Mouse (Mus musculus): ENCODE results near the gene Pdzrn3. TPM values are rescaled to one million over a fixed set of nuclear protein-coding genes. Genes with fewer than 3 reads are reported as not detected.

Pdzrn3 gene
- polyA plus RNA-seq, 1 experiment from 2014 or later = 10.8 TPM

DNA sequence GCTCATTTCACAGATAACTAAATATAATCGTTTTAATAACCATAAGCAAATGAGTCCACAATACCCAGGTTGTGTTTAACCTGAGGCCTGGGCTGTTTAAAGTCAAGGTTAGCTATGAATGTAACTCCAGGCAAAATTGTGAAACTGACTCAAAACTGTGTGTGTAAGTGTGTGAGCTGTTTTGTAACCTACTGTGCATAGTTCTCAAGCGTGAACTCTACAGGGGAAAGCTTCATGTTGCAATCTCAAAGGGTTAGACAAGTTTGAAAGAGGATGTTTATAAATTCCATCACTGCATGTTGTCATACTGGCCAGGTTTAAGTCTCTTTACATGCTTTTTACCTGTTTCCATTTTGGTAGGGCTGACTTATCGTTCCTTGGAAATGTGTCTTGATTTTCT lies 158.7 kb downstream of the Pdzrn3 start:
- no peak overlapping the region for H3K27ac ChIP-seq
- 87% methylated on average over 3 of the region's 3 CpGs for WGBS
- peaks cover 15% of the 10 kb centered on the region for H3K4me1 ChIP-seq (replicated peaks)

DNA sequence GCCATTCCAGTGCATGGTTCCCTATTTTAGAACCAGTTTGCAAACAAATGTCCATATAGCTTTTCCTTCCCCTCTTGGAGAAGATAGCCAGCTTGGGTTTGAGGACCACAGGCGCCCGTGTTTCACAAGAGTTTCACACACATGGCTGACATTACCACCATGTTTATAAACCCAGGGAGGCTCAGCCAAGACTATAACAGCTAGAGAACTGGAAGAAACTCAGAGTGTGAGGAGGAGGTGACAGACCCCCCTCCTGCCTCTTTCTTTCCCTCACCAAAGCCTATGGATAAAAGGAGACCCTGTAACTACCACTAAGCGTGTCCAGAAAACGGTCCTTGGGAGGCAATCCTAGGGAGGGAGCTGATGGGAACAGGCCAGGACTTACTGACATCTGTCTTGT lies 159.5 kb downstream of the Pdzrn3 start:
- no peak overlapping the region for H3K4me2 ChIP-seq
- no peak for ATAC-seq (ENCODE audit: insufficient number of reproducible peaks, insufficient read depth, low FRiP score, low TSS enrichment, low read depth)
- H3K4me1 ChIP-seq (replicated peaks) = peaks cover 15% of the 10 kb centered on the region
- H3K9me3 ChIP-seq = no peaks in the 10 kb centered on the region
- H3K36me3 ChIP-seq = no peaks in the 10 kb centered on the region
- WGBS = 34% methylated on average over 4 of the region's 4 CpGs
- H3K27ac ChIP-seq = no peak overlapping the region
- no peak overlapping the region for H3K9ac ChIP-seq (replicated peaks)
- no peaks in the 10 kb centered on the region for H3K27me3 ChIP-seq
- no peak overlapping the region for H3K4me3 ChIP-seq (replicated peaks)

More for the DNA sequence above, 158.7 kb downstream of the Pdzrn3 start:
- ATAC-seq (ENCODE audit: insufficient number of reproducible peaks, insufficient read depth, low FRiP score, low TSS enrichment, low read depth) = no peak
- Histone ChIP-seq H3K9ac (replicated peaks) (no peak overlapping the region), H3K9me3 (no peaks in the 10 kb centered on the region), H3K4me2 (no peak overlapping the region), H3K27me3 (no peaks in the 10 kb centered on the region), H3K4me3 (replicated peaks) (no peak overlapping the region), H3K36me3 (no peaks in the 10 kb centered on the region)

DNA sequence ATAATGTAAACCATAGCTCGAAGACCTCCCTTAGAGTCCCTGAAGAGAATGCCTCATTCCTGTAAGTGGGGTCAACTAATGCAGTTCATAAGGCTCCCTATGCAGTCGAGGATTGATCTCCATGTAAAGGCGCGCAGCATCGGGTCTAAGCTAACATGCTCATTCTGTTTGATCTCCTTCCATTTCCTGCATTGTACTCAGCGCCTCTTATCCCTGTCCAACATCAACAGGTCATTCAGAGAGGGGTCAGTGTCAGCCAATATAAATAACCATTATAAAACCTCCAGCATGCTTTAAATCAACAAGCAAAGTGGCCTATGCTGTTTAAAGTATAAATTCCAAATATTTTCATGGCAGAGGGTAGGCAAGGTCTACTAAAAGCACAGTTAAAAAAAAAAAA lies 159.9 kb downstream of the Pdzrn3 start:
- no peak overlapping the region for H3K27ac ChIP-seq
- H3K27me3 ChIP-seq = no peaks in the 10 kb centered on the region
- no peaks in the 10 kb centered on the region for H3K36me3 ChIP-seq
- 33% methylated on average over 6 of the region's 6 CpGs for WGBS
- H3K4me2 ChIP-seq = no peak overlapping the region
- H3K4me1 ChIP-seq (replicated peaks) = peaks cover 15% of the 10 kb centered on the region
- no peak overlapping the region for H3K4me3 ChIP-seq (replicated peaks)
- H3K9me3 ChIP-seq = no peaks in the 10 kb centered on the region
- no peak for ATAC-seq (ENCODE audit: insufficient number of reproducible peaks, insufficient read depth, low FRiP score, low TSS enrichment, low read depth)
- H3K9ac ChIP-seq (replicated peaks) = no peak overlapping the region

DNA sequence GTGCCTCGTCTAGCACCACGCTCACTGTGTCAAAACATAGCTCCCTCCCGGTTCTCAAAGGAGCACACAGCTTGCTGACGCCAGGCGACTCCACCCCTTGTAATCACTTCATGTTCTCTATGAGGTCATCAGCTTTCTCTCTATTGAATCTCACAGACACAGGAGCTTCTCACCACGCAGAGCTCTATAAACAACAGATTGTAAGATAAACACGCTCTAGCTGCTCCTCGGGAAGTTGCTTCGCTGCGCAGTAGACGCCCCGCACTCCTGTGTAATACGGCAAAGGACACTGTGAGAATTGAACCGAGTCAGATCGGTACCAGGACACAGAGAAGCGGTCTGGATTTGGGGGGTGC lies 162.3 kb downstream of the Pdzrn3 start:
- Histone ChIP-seq H3K4me2 (no peak overlapping the region), H3K4me1 (replicated peaks) (peaks cover 15% of the 10 kb centered on the region), H3K36me3 (no peaks in the 10 kb centered on the region), H3K27ac (no peak overlapping the region), H3K9me3 (no peaks in the 10 kb centered on the region), H3K9ac (replicated peaks) (no peak overlapping the region), H3K4me3 (replicated peaks) (no peak overlapping the region), H3K27me3 (no peaks in the 10 kb centered on the region)
- 69% methylated on average over 16 of the region's 16 CpGs for WGBS
- no peak for ATAC-seq (ENCODE audit: insufficient number of reproducible peaks, insufficient read depth, low FRiP score, low TSS enrichment, low read depth)

GRCm38 (mm10) chr6:101214734-101215435 lies 162.8 kb downstream of the Pdzrn3 start:
- Histone ChIP-seq H3K9ac (replicated peaks) (no peak overlapping the region), H3K36me3 (no peaks in the 10 kb centered on the region), H3K4me1 (replicated peaks) (peaks cover 15% of the 10 kb centered on the region), H3K27me3 (no peaks in the 10 kb centered on the region), H3K27ac (no peak overlapping the region), H3K4me2 (no peak overlapping the region), H3K4me3 (replicated peaks) (no peak overlapping the region), H3K9me3 (no peaks in the 10 kb centered on the region)
- no peak for ATAC-seq (ENCODE audit: insufficient number of reproducible peaks, insufficient read depth, low FRiP score, low TSS enrichment, low read depth)
- WGBS = 64% methylated on average over 8 of the region's 8 CpGs

GRCm38 (mm10) chr6:101213066-101213465 lies 164.6 kb downstream of the Pdzrn3 start:
- no peak overlapping the region for H3K27ac ChIP-seq
- no peak overlapping the region for H3K9ac ChIP-seq (replicated peaks)
- WGBS = 82% methylated on average over 5 of the region's 5 CpGs
- no peaks in the 10 kb centered on the region for H3K27me3 ChIP-seq
- no peak overlapping the region for H3K4me3 ChIP-seq (replicated peaks)
- no peaks in the 10 kb centered on the region for H3K9me3 ChIP-seq
- H3K36me3 ChIP-seq = no peaks in the 10 kb centered on the region
- ATAC-seq (ENCODE audit: insufficient number of reproducible peaks, insufficient read depth, low FRiP score, low TSS enrichment, low read depth) = no peak
- no peak overlapping the region for H3K4me2 ChIP-seq
- peaks cover 10% of the 10 kb centered on the region for H3K4me1 ChIP-seq (replicated peaks)

DNA sequence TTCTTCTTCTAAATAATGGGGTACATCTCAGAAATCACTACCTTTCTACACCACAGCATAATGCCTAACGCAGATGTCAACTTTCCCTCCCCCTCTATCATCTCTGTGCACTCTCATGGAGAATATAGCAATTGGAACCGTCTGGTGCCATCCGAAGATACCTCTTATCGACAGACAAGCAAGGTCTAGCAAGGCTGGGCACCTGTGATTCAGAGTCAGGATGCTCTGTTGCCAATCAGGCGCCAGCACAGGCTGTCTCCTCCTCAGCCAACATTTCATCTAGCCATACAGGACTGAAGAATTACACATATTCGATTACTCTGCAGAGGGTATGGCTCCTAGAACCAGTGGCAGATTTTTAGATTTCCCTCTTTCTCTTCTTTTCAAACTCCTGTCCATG lies 165.6 kb downstream of the Pdzrn3 start:
- peaks cover 14% of the 10 kb centered on the region for H3K4me1 ChIP-seq (replicated peaks)
- no peak overlapping the region for H3K4me2 ChIP-seq
- no peak overlapping the region for H3K9ac ChIP-seq (replicated peaks)
- no peak overlapping the region for H3K4me3 ChIP-seq (replicated peaks)
- no peaks in the 10 kb centered on the region for H3K36me3 ChIP-seq
- no peaks in the 10 kb centered on the region for H3K9me3 ChIP-seq
- no peak for ATAC-seq (ENCODE audit: insufficient number of reproducible peaks, insufficient read depth, low FRiP score, low TSS enrichment, low read depth)
- no peaks in the 10 kb centered on the region for H3K27me3 ChIP-seq
- no peak overlapping the region for H3K27ac ChIP-seq
- WGBS = 90% methylated on average over 6 of the region's 6 CpGs

DNA sequence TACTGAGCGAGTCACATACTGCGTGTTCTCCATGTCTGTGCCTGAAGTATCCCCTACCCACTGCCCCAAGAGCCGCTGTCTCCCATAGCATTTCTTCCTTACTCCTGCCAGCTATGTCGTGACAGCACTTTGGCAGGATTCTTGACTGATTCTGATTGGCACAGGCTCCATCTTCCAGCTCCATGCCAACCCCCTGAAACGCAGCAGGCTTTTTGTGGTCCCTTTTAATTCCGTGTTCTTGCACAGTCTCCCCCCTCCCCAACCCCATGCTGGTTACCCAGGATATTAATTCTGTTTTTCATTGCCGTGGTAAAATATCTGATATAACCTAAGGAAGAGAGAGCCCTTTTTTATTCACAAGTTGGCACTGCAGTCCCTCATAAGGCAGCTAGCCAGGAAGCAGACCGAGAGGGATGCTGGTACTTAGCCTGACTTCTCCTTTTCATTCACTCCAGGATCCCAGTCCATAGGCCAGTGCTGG lies 166.3 kb downstream of the Pdzrn3 start:
- Histone ChIP-seq H3K36me3 (no peaks in the 10 kb centered on the region), H3K27ac (no peak overlapping the region), H3K9ac (replicated peaks) (no peak overlapping the region), H3K27me3 (no peaks in the 10 kb centered on the region), H3K9me3 (no peaks in the 10 kb centered on the region), H3K4me1 (replicated peaks) (peaks cover 14% of the 10 kb centered on the region), H3K4me2 (no peak overlapping the region), H3K4me3 (replicated peaks) (no peak overlapping the region)
- WGBS = 84% methylated on average over 8 of the region's 8 CpGs
- ATAC-seq (ENCODE audit: insufficient number of reproducible peaks, insufficient read depth, low FRiP score, low TSS enrichment, low read depth) = no peak

GRCm38 (mm10) chr6:101198943-101199298 lies 178.8 kb downstream of the Pdzrn3 start:
- peak overlapping the region; percentile 42 for H3K9ac ChIP-seq (replicated peaks)
- no peak overlapping the region for H3K27ac ChIP-seq

DNA sequence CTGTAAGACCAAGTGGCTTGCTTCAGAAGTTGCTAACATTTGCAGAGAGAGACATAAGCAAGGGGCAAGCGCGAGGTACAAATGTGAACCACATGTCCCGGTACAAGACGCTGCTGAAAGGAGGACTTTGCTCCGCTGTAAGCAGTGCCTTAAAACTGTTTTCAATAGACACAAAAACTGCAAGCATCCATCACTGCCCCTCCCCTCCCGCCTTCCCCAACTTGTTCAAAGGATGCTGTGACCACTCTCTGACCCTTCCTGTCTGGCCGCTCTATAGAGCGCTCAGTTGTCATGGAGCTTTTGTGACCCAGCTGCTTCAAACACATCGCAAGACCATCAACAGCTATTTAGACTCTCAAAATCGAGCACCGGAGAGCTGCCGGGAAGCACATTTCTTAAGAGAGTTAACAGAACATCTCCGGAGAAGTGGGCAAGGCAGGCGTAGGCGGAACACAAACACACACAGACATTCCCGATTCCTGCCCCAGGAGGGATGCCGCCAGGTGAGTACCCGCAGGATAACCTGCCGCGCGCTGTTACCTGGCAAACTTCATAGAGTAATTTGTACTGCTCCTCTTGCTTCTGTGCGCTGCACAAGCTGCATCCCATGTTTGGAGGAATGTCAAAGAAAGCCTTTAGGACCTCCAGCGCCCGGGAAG lies 179.3 kb downstream of the Pdzrn3 start:
- Histone ChIP-seq H3K9ac (replicated peaks) (peak overlapping the region; percentile 42), H3K36me3 (no peaks in the 10 kb centered on the region), H3K4me1 (replicated peaks) (peaks cover 45% of the 10 kb centered on the region), H3K4me2 (peak overlapping the region; percentile 64), H3K27me3 (peaks cover 17% of the 10 kb centered on the region), H3K9me3 (no peaks in the 10 kb centered on the region), H3K27ac (peak overlapping the region; percentile 54; the same call in 1 of the 2 replicates), H3K4me3 (replicated peaks) (peak overlapping the region; percentile 32)
- no peak for ATAC-seq (ENCODE audit: insufficient number of reproducible peaks, insufficient read depth, low FRiP score, low TSS enrichment, low read depth)
- 5% methylated on average over 24 of the region's 24 CpGs for whole genome bisulfite sequencing

More at GRCm38 (mm10) chr6:101198943-101199298, 178.8 kb downstream of the Pdzrn3 start:
- Histone ChIP-seq H3K27me3 (peaks cover 17% of the 10 kb centered on the region), H3K9me3 (no peaks in the 10 kb centered on the region), H3K4me1 (replicated peaks) (peaks cover 40% of the 10 kb centered on the region), H3K36me3 (no peaks in the 10 kb centered on the region), H3K4me2 (peak overlapping the region; percentile 64), H3K4me3 (replicated peaks) (peak overlapping the region; percentile 32)
- 10% methylated on average over 8 of the region's 8 CpGs for WGBS
- no peak for ATAC-seq (ENCODE audit: insufficient number of reproducible peaks, insufficient read depth, low FRiP score, low TSS enrichment, low read depth)

- Histone ChIP-seq H3K4me2 (no peak overlapping the region), H3K27ac (no peak overlapping the region), H3K27me3 (peaks cover 17% of the 10 kb centered on the region), H3K36me3 (no peaks in the 10 kb centered on the region), H3K9ac (replicated peaks) (no peak overlapping the region), H3K4me1 (replicated peaks) (peaks cover 47% of the 10 kb centered on the region), H3K9me3 (no peaks in the 10 kb centered on the region), H3K4me3 (replicated peaks) (no peak overlapping the region)
- WGBS = 12% methylated on average over 5 of the region's 5 CpGs
- ATAC-seq (ENCODE audit: insufficient number of reproducible peaks, insufficient read depth, low FRiP score, low TSS enrichment, low read depth) = no peak
These were observed 180.1 kb downstream of the Pdzrn3 start for GRCm38 (mm10) chr6:101197642-101198041.

All from limb, embryonic 12.5 days (tissue).